Mouse (Mus musculus) G1E (cell line): ENCODE data around the gene Cd44. TPM values are rescaled to one million over a fixed set of nuclear protein-coding genes. Genes with fewer than 3 reads are reported as not detected.

Source experiments
- ATAC-seq: 2 replicates; pipeline ENCODE4 v1.8.0; 2016; ENCODE audit warnings: mild to moderate bottlenecking; ENCODE audit not compliant: insufficient number of reproducible peaks, poor library complexity, low FRiP score, severe bottlenecking; ENCODE audit errors: extremely low read depth
- DNase-seq: peaks from one replicate; pipeline ENCODE4 v3.0.0; 2012; ENCODE audit warnings: low spot score
- H3K27me3 ChIP-seq: 2 replicates; pipeline ENCODE4 v1.6.1; 2012; ENCODE audit warnings: mild to moderate bottlenecking, low read length, inconsistent platforms; ENCODE audit not compliant: insufficient read depth
- H3K36me3 ChIP-seq: replicated peaks from 2 replicates; pipeline ENCODE3; 2012; ENCODE audit warnings: mild to moderate bottlenecking, inconsistent platforms
- H3K4me1 ChIP-seq: 2 replicates; pipeline ENCODE4 v1.6.1; 2012; ENCODE audit warnings: low read depth, low read length, inconsistent platforms, mixed read lengths; ENCODE audit not compliant: insufficient read depth
- H3K4me3 ChIP-seq: 2 replicates; pipeline ENCODE4 v1.5.1; 2012; ENCODE audit warnings: low read depth, mild to moderate bottlenecking, inconsistent platforms, low read length, moderate library complexity, mixed read lengths
- H3K9me3 ChIP-seq: replicated peaks from 2 replicates; pipeline ENCODE4 v1.6.1; 2012; ENCODE audit warnings: inconsistent platforms
- CTCF ChIP-seq: IDR thresholded peaks from 2 replicates; pipeline ENCODE4 v1.5.1; 2012; ENCODE audit warnings: low read depth, low read length, inconsistent platforms, mixed read lengths
- GATA1 ChIP-seq: IDR thresholded peaks from 2 replicates; pipeline ENCODE4 v1.6.1; 2012; ENCODE audit warnings: borderline replicate concordance, low read length, inconsistent platforms, mixed read lengths
- GATA2 ChIP-seq: IDR thresholded peaks from 2 replicates; pipeline ENCODE4 v1.6.1; 2012; ENCODE audit warnings: low read depth, low read length, inconsistent platforms, borderline replicate concordance
- POLR2AphosphoS5 ChIP-seq: IDR thresholded peaks from 2 replicates; pipeline ENCODE4 v1.6.1; 2012; ENCODE audit warnings: low read depth, low read length, inconsistent platforms; ENCODE audit not compliant: insufficient replicate concordance
- TAL1 ChIP-seq: conservative IDR thresholded peaks from 2 replicates; pipeline ENCODE4 v1.6.1; 2012; ENCODE audit warnings: low read depth, low read length, inconsistent platforms, mixed read lengths
- polyA plus RNA-seq: library from polyadenylated mRNA; stranded (reverse); fragments of >175 nt; gene quantifications from 2 replicates; pipeline ENCODE4 v1.2.3, GENCODE M21; 2012
- total RNA-seq, 2 experiments: library from RNA; stranded (forward) in 1 of 2; stranded (reverse) in 1 of 2; fragments of 200-1000 nt in 1 of 2; fragments of >200 nt in 1 of 2; fragmentation: Nextera tagmentation in 1 of 2; gene quantifications; 2 replicates each; pipeline ENCODE4 v1.2.3; 2014 to 2017

Cd44 gene
- total and polyA plus RNA-seq, 3 experiments = 5.5 to 79.2 (median 39.8) TPM

GRCm38 (mm10) chr2:102918301-102918700 lies 16.8 kb upstream of the Cd44 start:
- TF ChIP-seq GATA2 = no peak
- TF ChIP-seq GATA1 = no peak
- no peak for TF ChIP-seq TAL1
- TF ChIP-seq CTCF = no peak
- TF ChIP-seq POLR2AphosphoS5 = no peak
- H3K27me3 ChIP-seq = peaks cover 41% of the 10 kb centered on the region
- no peaks in the 10 kb centered on the region for H3K36me3 ChIP-seq
- DNase-seq = no peak
- no peak overlapping the region for H3K4me3 ChIP-seq
- no peak for ATAC-seq
- H3K4me1 ChIP-seq = peaks cover 39% of the 10 kb centered on the region
- H3K9me3 ChIP-seq = no peaks in the 10 kb centered on the region

- TF ChIP-seq GATA1 (no peak), GATA2 (no peak), POLR2AphosphoS5 (no peak), TAL1 (no peak), CTCF (no peak)
- H3K9me3 ChIP-seq = no peaks in the 10 kb centered on the region
- DNase-seq = no peak
- no peak overlapping the region for H3K4me3 ChIP-seq
- peaks cover 55% of the 10 kb centered on the region for H3K4me1 ChIP-seq
- ATAC-seq = no peak
- H3K36me3 ChIP-seq = no peaks in the 10 kb centered on the region
- peaks cover 29% of the 10 kb centered on the region for H3K27me3 ChIP-seq
These were observed 15.1 kb upstream of the Cd44 start for GRCm38 (mm10) chr2:102916596-102916995.

GRCm38 (mm10) chr2:102914675-102915074 lies 13.2 kb upstream of the Cd44 start:
- Histone ChIP-seq H3K27me3 (peaks cover 19% of the 10 kb centered on the region), H3K4me3 (peak overlapping the region; percentile 34; the same call in 1 of the 2 replicates), H3K9me3 (no peaks in the 10 kb centered on the region), H3K4me1 (peaks cover 55% of the 10 kb centered on the region), H3K36me3 (no peaks in the 10 kb centered on the region)
- ATAC-seq (no peak; the same call in 1 of the 2 replicates), DNase-seq (no peak)
- no peak for TF ChIP-seq CTCF
- no peak for TF ChIP-seq GATA1
- TF ChIP-seq POLR2AphosphoS5 = no peak
- no peak for TF ChIP-seq TAL1
- TF ChIP-seq GATA2 = no peak

GRCm38 (mm10) chr2:102913833-102914545 lies 12.5 kb upstream of the Cd44 start:
- TF ChIP-seq TAL1 = peak; percentile 72
- no peak for TF ChIP-seq CTCF
- no peak for TF ChIP-seq GATA2
- no peak for TF ChIP-seq GATA1
- DNase-seq (peak; percentile 63), ATAC-seq (peak; percentile 93)
- Histone ChIP-seq H3K4me3 (peak overlapping the region; percentile 34; the same call in 1 of the 2 replicates), H3K27me3 (peaks cover 12% of the 10 kb centered on the region), H3K9me3 (no peaks in the 10 kb centered on the region), H3K4me1 (peaks cover 54% of the 10 kb centered on the region), H3K36me3 (no peaks in the 10 kb centered on the region)

- ATAC-seq (no peak), DNase-seq (no peak)
- no peaks in the 10 kb centered on the region for H3K36me3 ChIP-seq
- TF ChIP-seq GATA1 (no peak), POLR2AphosphoS5 (no peak), CTCF (no peak), TAL1 (no peak), GATA2 (no peak)
- H3K27me3 ChIP-seq = peaks cover 11% of the 10 kb centered on the region
- no peaks in the 10 kb centered on the region for H3K9me3 ChIP-seq
- no peak overlapping the region for H3K4me3 ChIP-seq
- peaks cover 45% of the 10 kb centered on the region for H3K4me1 ChIP-seq
These were observed 11.5 kb upstream of the Cd44 start for GRCm38 (mm10) chr2:102912951-102913350.

GRCm38 (mm10) chr2:102912469-102912868 lies 11.0 kb upstream of the Cd44 start:
- no peaks in the 10 kb centered on the region for H3K36me3 ChIP-seq
- DNase-seq (no peak), ATAC-seq (no peak)

More at GRCm38 (mm10) chr2:102912469-102912868, 11.0 kb upstream of the Cd44 start:
- Histone ChIP-seq H3K4me1 (peaks cover 41% of the 10 kb centered on the region), H3K4me3 (no peak overlapping the region), H3K27me3 (peaks cover 11% of the 10 kb centered on the region), H3K9me3 (no peaks in the 10 kb centered on the region)
- TF ChIP-seq GATA1 (no peak), GATA2 (no peak), CTCF (no peak), POLR2AphosphoS5 (no peak), TAL1 (no peak)
